ENCODE assay signal across 15 mouse cellular contexts in the genomic region with DNA sequence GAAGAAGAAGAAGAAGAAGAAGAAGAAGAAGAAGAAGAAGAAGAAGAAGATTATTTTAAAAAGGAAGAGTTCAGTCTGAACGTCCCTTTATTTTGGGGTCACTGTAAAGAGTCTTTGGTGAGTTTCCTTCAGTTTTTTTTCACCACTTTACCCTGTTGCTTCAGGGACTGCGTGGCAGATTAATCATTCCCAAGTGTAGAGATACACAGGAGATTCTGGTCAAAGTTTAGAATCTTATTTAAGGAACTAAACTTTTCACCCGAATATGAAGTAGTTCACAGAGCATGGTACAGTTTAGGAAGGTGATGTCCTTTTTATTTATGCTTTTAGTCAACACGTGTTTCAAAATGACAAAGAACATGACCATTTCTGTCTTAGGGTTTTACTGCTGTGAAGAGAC.
"Had no signal": no experiment of that assay in that cellular context is flagged by ENCODE, and none has a peak within 500 bp of the region (broad histone marks: within the 10 kb centered on the region; RNA-seq: fewer than 3 reads in every experiment).

No protein-coding gene starts in this region.

- H3K36me3 ChIP-seq: neural tube, embryonic 15.5 days; stomach, embryonic 15.5 days had no signal

- H3K9me3 ChIP-seq: neural tube, embryonic 15.5 days; stomach, embryonic 15.5 days had no signal

- H3K4me2 ChIP-seq: neural tube, embryonic 15.5 days; stomach, embryonic 15.5 days had no signal

- H3K4me3 ChIP-seq: neural tube, embryonic 15.5 days; stomach, embryonic 15.5 days had no signal

- H3K27ac ChIP-seq: neural tube, embryonic 15.5 days; stomach, embryonic 15.5 days; stomach, postnatal 0 days had no signal

- H3K4me1 ChIP-seq: neural tube, embryonic 15.5 days; stomach, embryonic 15.5 days had no signal

- H3K27me3 ChIP-seq: neural tube, embryonic 15.5 days; stomach, embryonic 15.5 days had no signal

- H3K9ac ChIP-seq: neural tube, embryonic 15.5 days; stomach, embryonic 15.5 days had no signal

- DNase-seq: retina, postnatal 1 day; right cerebral cortex, adult 18-20 months; right cerebral cortex, postnatal 14 days; right cerebral cortex, postnatal 25 days; right cerebral cortex, postnatal 4 days; spleen, adult 18-20 months; thymus, adult 18-20 months; thymus, adult 2 months; thymus, postnatal 14 days; thymus, postnatal 25 days; thymus, postnatal 36 days; thymus, postnatal 4 days had no signal
